Mouse (Mus musculus) forebrain, embryonic 15.5 days (tissue): Measurements from ENCODE around the gene Zfp277. TPM values are rescaled to one million over a fixed set of nuclear protein-coding genes. Genes with fewer than 3 reads are reported as not detected.
A peak's percentile ranks its signal among the peaks of the same experiment; 100 is the strongest.

Source experiments
- ATAC-seq: fragments of 200-750 bp; cut with Nextera tagmentation; replicated peaks from 2 replicates; pipeline ENCODE4 v1.8.0; 2017; ENCODE audit warnings: mild to moderate bottlenecking, moderate TSS enrichment, moderate library complexity
- H3K27ac ChIP-seq: fragments of 300-500 bp; sonication (generic); replicated peaks from 2 replicates; pipeline ENCODE4 v1.5.1; 2015; ENCODE audit warnings: mild to moderate bottlenecking, inconsistent platforms
- H3K27me3 ChIP-seq: fragments of 300-500 bp; sonication (generic); 2 replicates; pipeline ENCODE4 v1.6.1; 2015; ENCODE audit warnings: inconsistent platforms
- H3K36me3 ChIP-seq: fragments of 300-500 bp; sonication (generic); 2 replicates; pipeline ENCODE4 v1.6.1; 2015; ENCODE audit warnings: mild to moderate bottlenecking, inconsistent platforms
- H3K4me1 ChIP-seq: fragments of 300-500 bp; sonication (generic); 2 replicates; pipeline ENCODE4 v1.6.1; 2015; ENCODE audit warnings: inconsistent platforms
- H3K4me2 ChIP-seq: fragments of 300-500 bp; sonication (generic); replicated peaks from 2 replicates; pipeline ENCODE4 v1.6.1; 2015; ENCODE audit warnings: mild to moderate bottlenecking, inconsistent platforms
- H3K4me3 ChIP-seq: fragments of 300-500 bp; sonication (generic); 2 replicates; pipeline ENCODE4 v1.5.1; 2015; ENCODE audit warnings: mild to moderate bottlenecking, inconsistent platforms
- H3K9ac ChIP-seq: fragments of 300-500 bp; sonication (generic); replicated peaks from 2 replicates; pipeline ENCODE4 v1.6.1; 2015; ENCODE audit warnings: mild to moderate bottlenecking, inconsistent platforms
- H3K9me3 ChIP-seq: fragments of 300-500 bp; sonication (generic); 2 replicates; pipeline ENCODE4 v1.6.1; 2016; ENCODE audit warnings: inconsistent platforms
- WGBS: fragments of 180-500 bp; shearing (Covaris S2); methylation state at CpG from one replicate; pipeline ENCODE4 v1.1.7; 2015; ENCODE audit warnings: mixed read lengths; 5-methylcytosine and 5-hydroxymethylcytosine counted together
- polyA plus RNA-seq: library from polyadenylated mRNA; unstranded; fragments of >200 nt; fragmentation: Nextera tagmentation; extraction: Ambion mirVana; gene quantifications from 2 replicates; pipeline ENCODE4 v1.2.1, GENCODE M21; 2015

The Zfp277 gene
- polyA plus RNA-seq: 26.9 and 27.5 TPM in 2 replicates

GRCm38 (mm10) chr12:40445648-40446449 is at the start of gene Zfp277, which contains the start of gene Dock4:
Gene Zfp277, minus strand, starts transcription at chr12:40445902.
Gene Dock4, plus strand, starts transcription at chr12:40445952.
- H3K4me3 ChIP-seq: peak within 1 kb of the TSS; percentile 85
- peak; percentile 99 for ATAC-seq
- peak within 1 kb of the TSS; percentile 86 for H3K9ac ChIP-seq
- H3K4me1 ChIP-seq: peaks cover 22% of the 10 kb centered on the region
- no peaks in the 10 kb centered on the region for H3K36me3 ChIP-seq
- no peaks in the 10 kb centered on the region for H3K27me3 ChIP-seq
- peak within 1 kb of the TSS; percentile 95 for H3K27ac ChIP-seq
- H3K9me3 ChIP-seq: no peaks in the 10 kb centered on the region
- under 1% methylated on average over 80 of the region's 80 CpGs for WGBS
- H3K4me2 ChIP-seq: peak within 1 kb of the TSS; percentile 91

GRCm38 (mm10) chr12:40486047-40486837 is 40.5 kb upstream of the Zfp277 start:
- WGBS: 57% methylated on average over 12 of the region's 12 CpGs
- H3K36me3 ChIP-seq: no peaks in the 10 kb centered on the region
- no peak for ATAC-seq

GRCm38 (mm10) chr12:40485210-40485609 is 39.5 kb upstream of the Zfp277 start:
- Histone ChIP-seq H3K4me2 (no peak overlapping the region), H3K27me3 (no peaks in the 10 kb centered on the region), H3K9ac (no peak overlapping the region), H3K9me3 (no peaks in the 10 kb centered on the region), H3K36me3 (no peaks in the 10 kb centered on the region), H3K27ac (no peak overlapping the region), H3K4me1 (peaks cover 16% of the 10 kb centered on the region), H3K4me3 (no peak overlapping the region)
- 95% methylated on average over 1 of the region's 1 CpGs for WGBS
- ATAC-seq: no peak

More at GRCm38 (mm10) chr12:40486047-40486837, 40.5 kb upstream of the Zfp277 start:
- no peak overlapping the region for H3K4me2 ChIP-seq
- H3K27me3 ChIP-seq: no peaks in the 10 kb centered on the region
- H3K4me1 ChIP-seq: peaks cover 19% of the 10 kb centered on the region
- H3K4me3 ChIP-seq: no peak overlapping the region
- no peak overlapping the region for H3K9ac ChIP-seq
- H3K9me3 ChIP-seq: no peaks in the 10 kb centered on the region
- H3K27ac ChIP-seq: no peak overlapping the region

- no peaks in the 10 kb centered on the region for H3K27me3 ChIP-seq
- H3K27ac ChIP-seq: no peak overlapping the region; the same call in 1 of the 2 replicates
- ATAC-seq: peak; percentile 46
- peaks cover 16% of the 10 kb centered on the region for H3K4me1 ChIP-seq
- no peaks in the 10 kb centered on the region for H3K9me3 ChIP-seq
- H3K36me3 ChIP-seq: no peaks in the 10 kb centered on the region
- no peak overlapping the region for H3K4me3 ChIP-seq
- WGBS: 9% methylated on average over 3 of the region's 3 CpGs
- no peak overlapping the region for H3K4me2 ChIP-seq
- no peak overlapping the region for H3K9ac ChIP-seq
Measured at GRCm38 (mm10) chr12:40484224-40484623, 38.5 kb upstream of the Zfp277 start.

GRCm38 (mm10) chr12:40477621-40478452 is 32.1 kb upstream of the Zfp277 start:
- H3K4me2 ChIP-seq: no peak overlapping the region
- no peaks in the 10 kb centered on the region for H3K9me3 ChIP-seq
- no peak overlapping the region for H3K9ac ChIP-seq
- no peaks in the 10 kb centered on the region for H3K36me3 ChIP-seq
- peak; percentile 36; the same call in 1 of the 2 replicates for ATAC-seq
- H3K27ac ChIP-seq: no peak overlapping the region
- no peaks in the 10 kb centered on the region for H3K27me3 ChIP-seq
- peaks cover 31% of the 10 kb centered on the region for H3K4me1 ChIP-seq
- WGBS: 31% methylated on average over 8 of the region's 8 CpGs
- no peak overlapping the region for H3K4me3 ChIP-seq

GRCm38 (mm10) chr12:40473709-40474108 is 28.0 kb upstream of the Zfp277 start:
- WGBS: 56% methylated on average over 2 of the region's 2 CpGs

GRCm38 (mm10) chr12:40471649-40472399 is 26.1 kb upstream of the Zfp277 start:
- Histone ChIP-seq H3K4me3 (no peak overlapping the region), H3K27ac (no peak overlapping the region), H3K27me3 (no peaks in the 10 kb centered on the region), H3K4me2 (no peak overlapping the region), H3K4me1 (peaks cover 33% of the 10 kb centered on the region), H3K36me3 (no peaks in the 10 kb centered on the region), H3K9ac (no peak overlapping the region), H3K9me3 (no peaks in the 10 kb centered on the region)
- no peak for ATAC-seq
- WGBS: 63% methylated on average over 11 of the region's 11 CpGs

More at GRCm38 (mm10) chr12:40473709-40474108, 28.0 kb upstream of the Zfp277 start:
- Histone ChIP-seq H3K4me1 (peaks cover 48% of the 10 kb centered on the region), H3K9me3 (no peaks in the 10 kb centered on the region), H3K4me2 (no peak overlapping the region), H3K9ac (no peak overlapping the region), H3K36me3 (no peaks in the 10 kb centered on the region), H3K27me3 (no peaks in the 10 kb centered on the region), H3K27ac (no peak overlapping the region), H3K4me3 (no peak overlapping the region)
- no peak for ATAC-seq

- Histone ChIP-seq H3K9me3 (no peaks in the 10 kb centered on the region), H3K9ac (no peak overlapping the region), H3K4me1 (peaks cover 40% of the 10 kb centered on the region), H3K27me3 (no peaks in the 10 kb centered on the region), H3K4me3 (no peak overlapping the region), H3K27ac (no peak overlapping the region), H3K36me3 (no peaks in the 10 kb centered on the region), H3K4me2 (no peak overlapping the region)
- WGBS: 81% methylated on average over 5 of the region's 5 CpGs
- ATAC-seq: no peak
Measured at GRCm38 (mm10) chr12:40469009-40469408, 23.3 kb upstream of the Zfp277 start.

GRCm38 (mm10) chr12:40468235-40468634 is 22.5 kb upstream of the Zfp277 start:
- no peak for ATAC-seq
- H3K4me1 ChIP-seq: peaks cover 35% of the 10 kb centered on the region
- no peaks in the 10 kb centered on the region for H3K36me3 ChIP-seq

GRCm38 (mm10) chr12:40464282-40464681 is 18.6 kb upstream of the Zfp277 start:
- no peak overlapping the region for H3K4me2 ChIP-seq
- H3K36me3 ChIP-seq: no peaks in the 10 kb centered on the region

More at GRCm38 (mm10) chr12:40468235-40468634, 22.5 kb upstream of the Zfp277 start:
- no peaks in the 10 kb centered on the region for H3K9me3 ChIP-seq
- no peak overlapping the region for H3K9ac ChIP-seq
- no peak overlapping the region for H3K27ac ChIP-seq
- 85% methylated on average over 4 of the region's 4 CpGs for WGBS
- H3K27me3 ChIP-seq: no peaks in the 10 kb centered on the region
- H3K4me3 ChIP-seq: no peak overlapping the region
- no peak overlapping the region for H3K4me2 ChIP-seq

GRCm38 (mm10) chr12:40463828-40464227 is 18.1 kb upstream of the Zfp277 start:
- H3K9ac ChIP-seq: no peak overlapping the region
- 59% methylated on average over 2 of the region's 2 CpGs for WGBS
- ATAC-seq: peak; percentile 20; the same call in 1 of the 2 replicates
- H3K4me3 ChIP-seq: no peak overlapping the region
- no peak overlapping the region for H3K4me2 ChIP-seq
- H3K27ac ChIP-seq: no peak overlapping the region
- H3K36me3 ChIP-seq: no peaks in the 10 kb centered on the region
- H3K27me3 ChIP-seq: no peaks in the 10 kb centered on the region
- H3K9me3 ChIP-seq: no peaks in the 10 kb centered on the region
- peaks cover 18% of the 10 kb centered on the region for H3K4me1 ChIP-seq

More at GRCm38 (mm10) chr12:40464282-40464681, 18.6 kb upstream of the Zfp277 start:
- ATAC-seq: peak; percentile 51; the same call in 1 of the 2 replicates
- no peaks in the 10 kb centered on the region for H3K9me3 ChIP-seq
- peaks cover 18% of the 10 kb centered on the region for H3K4me1 ChIP-seq
- no peak overlapping the region for H3K9ac ChIP-seq
- no peak overlapping the region for H3K27ac ChIP-seq
- WGBS: 37% methylated on average over 6 of the region's 6 CpGs
- no peaks in the 10 kb centered on the region for H3K27me3 ChIP-seq
- H3K4me3 ChIP-seq: no peak overlapping the region
